Mouse (Mus musculus) embryonic stem cell, embryonic (primary cell): ENCODE measurements around the gene Ano1.

ENCODE experiments used
- CTCF ChIA-PET, 4 experiments: fragments of 300-600 bp in 2 of 4; fragments of 350-600 bp in 2 of 4; sonication (Branson Sonifier 250); formaldehyde crosslinking; loops; one replicate each; lab custom pipeline; 2022; ENCODE audit warnings: inconsistent platforms in 2 of 4; lab: Charles Lee
- POLR2A ChIA-PET, 4 experiments: fragments of 300-600 bp in 2 of 4; fragments of 350-600 bp in 2 of 4; sonication (Branson Sonifier 250); formaldehyde crosslinking; loops; one replicate each; lab custom pipeline; 2022; ENCODE audit warnings: antibody characterized with exemption in 4 of 4, inconsistent platforms in 1 of 4; lab: Charles Lee

The Ano1 gene

DNA sequence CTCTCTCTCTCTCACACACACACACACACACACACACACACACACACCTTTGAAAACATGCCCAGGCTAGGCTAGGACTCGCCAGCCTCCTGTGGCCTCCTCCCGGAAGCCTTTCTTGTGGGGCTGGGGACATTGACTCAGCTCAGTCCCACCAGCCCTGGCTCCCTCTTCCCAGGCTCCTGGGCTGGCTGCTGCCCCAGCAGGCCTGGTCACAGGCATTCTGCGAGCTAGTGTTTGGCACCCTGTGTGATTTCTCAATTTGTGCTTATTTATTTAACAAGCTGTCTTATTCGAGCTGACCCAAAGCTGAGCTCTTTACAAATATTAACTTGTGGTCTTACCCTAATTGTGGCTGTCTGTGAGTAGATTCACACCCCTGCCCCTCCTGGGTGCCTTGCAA, 66.8 kb downstream of the Ano1 start:
- POLR2A ChIA-PET = interaction anchor here in 1 of 4 experiments (0.6 to 0.9 kb wide), 2 partner anchors 8 to 30 kb away, joined by 3 read pairs; no protein-coding TSS in a partner anchor
- CTCF ChIA-PET = interaction anchor here in 2 of 4 experiments (0.6 kb wide), 2 partner anchors 211 to 913 kb away, joined by 4 to 5 read pairs; no protein-coding TSS in a partner anchor

- ChIA-PET CTCF (no interaction called here), POLR2A (interaction anchor here in 1 of 4 experiments (0.9 kb wide), 1 partner anchor 8 kb away, joined by 3 read pairs; no protein-coding TSS in a partner anchor)
These were observed 67.3 kb downstream of the Ano1 start for GRCm38 (mm10) chr7:144684467-144684866.

DNA sequence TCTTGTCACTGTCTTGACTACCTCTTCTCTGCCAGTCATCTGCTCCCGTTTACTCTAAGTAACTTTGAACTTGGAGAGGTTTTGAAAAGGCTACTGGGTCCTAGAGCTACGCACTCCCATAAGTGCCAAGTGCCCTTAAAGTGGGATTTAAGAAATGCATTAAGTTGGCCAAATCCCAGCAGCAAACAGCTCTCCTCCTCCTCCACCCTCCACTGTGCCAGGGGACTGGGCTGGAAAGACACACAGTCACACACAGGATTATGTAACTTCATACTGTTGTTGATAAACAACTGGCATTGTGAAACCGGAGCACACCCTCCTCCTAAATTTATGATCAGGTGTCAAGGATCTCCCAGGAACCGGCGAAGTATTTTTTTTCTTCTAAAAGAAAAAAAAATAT, 71.7 kb downstream of the Ano1 start:
- CTCF ChIA-PET = interaction anchor here in 1 of 4 experiments (1.0 kb wide), 1 partner anchor 96 kb away, joined by 3 read pairs; no protein-coding TSS in a partner anchor
- POLR2A ChIA-PET = interaction anchor here in 1 of 4 experiments (0.6 kb wide), 1 partner anchor 12 kb away, joined by 3 read pairs; no protein-coding TSS in a partner anchor

- ChIA-PET POLR2A (no interaction called here), CTCF (interaction anchor here in 2 of 4 experiments (0.6 to 1.4 kb wide), 2 partner anchors 97 to 471 kb away, joined by 4 read pairs; no protein-coding TSS in a partner anchor)
These were observed 73.3 kb downstream of the Ano1 start for GRCm38 (mm10) chr7:144678241-144679030.

DNA sequence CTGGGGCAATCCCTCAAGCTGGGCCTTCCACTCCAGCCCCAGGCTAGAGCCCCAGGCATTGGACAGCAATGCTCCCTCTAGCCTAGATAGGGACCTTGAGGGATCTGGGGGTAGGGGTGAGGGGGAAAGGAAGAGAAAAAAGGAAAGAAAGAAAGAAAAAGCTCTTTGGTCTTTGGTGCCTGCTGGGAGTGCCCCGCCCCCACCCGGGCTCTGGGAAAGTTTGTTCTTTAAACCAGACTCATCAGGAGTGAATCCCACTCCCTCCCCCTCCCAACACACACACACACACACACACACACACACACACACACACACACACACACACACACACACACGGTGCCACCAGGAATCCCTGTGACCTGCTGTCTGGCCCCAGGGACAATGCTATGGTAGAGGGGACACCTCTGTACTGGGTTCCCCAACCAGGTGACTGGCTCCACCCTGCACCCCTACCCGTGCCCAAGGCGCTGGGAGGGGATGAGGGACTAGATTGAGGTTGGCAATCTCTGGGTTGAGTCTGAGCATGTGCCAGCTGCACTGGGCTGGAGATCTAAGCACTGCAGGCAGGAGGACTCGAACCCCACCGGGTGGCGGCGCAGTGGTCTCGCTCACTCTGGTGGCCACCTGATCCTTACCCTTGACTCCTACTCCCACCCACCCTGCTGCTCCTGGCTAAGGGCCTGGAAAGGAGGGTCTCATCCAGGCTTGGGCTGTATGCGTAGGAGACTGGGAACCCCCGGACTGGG, 74.3 kb downstream of the Ano1 start:
- ChIA-PET CTCF (interaction anchor here (0.5 to 1.4 kb wide), 11 partner anchors 11 to 621 kb away, joined by 3 to 8 read pairs (median 3); no protein-coding TSS in a partner anchor), POLR2A (interaction anchor here in 1 of 4 experiments (0.6 to 1.8 kb wide), 5 partner anchors 8 to 90 kb away, joined by 3 to 5 read pairs (median 3); no protein-coding TSS in a partner anchor)

GRCm38 (mm10) chr7:144675632-144676031, 76.1 kb downstream of the Ano1 start:
- CTCF ChIA-PET = interaction anchor here in 1 of 4 experiments (1.4 kb wide), 1 partner anchor 21 kb away, joined by 4 read pairs; no protein-coding TSS in a partner anchor
- POLR2A ChIA-PET = no interaction called here

DNA sequence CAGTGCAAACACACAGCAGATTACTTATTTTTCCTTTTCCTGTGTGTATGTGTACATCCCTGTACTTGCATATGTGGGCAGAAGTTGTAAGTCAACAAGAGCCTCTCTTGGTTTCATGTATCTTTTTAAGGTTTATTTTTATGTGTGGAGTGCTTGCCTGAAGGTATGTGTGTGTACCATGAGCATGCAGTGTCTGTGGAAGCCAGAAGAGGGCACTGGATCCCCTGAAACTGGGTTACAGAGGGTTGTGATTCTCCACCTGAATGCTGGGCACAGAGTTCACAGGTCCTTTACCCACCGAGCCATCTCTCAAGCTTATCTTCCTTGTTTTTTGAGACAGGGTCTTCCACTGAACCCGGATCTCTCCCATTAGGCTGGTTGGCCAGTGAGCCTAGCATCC, 81.9 kb downstream of the Ano1 start:
- ChIA-PET POLR2A (no interaction called here), CTCF (interaction anchor here in 3 of 4 experiments (0.6 to 1.6 kb wide), 4 partner anchors 106 to 568 kb away, joined by 3 to 8 read pairs (median 4); no protein-coding TSS in a partner anchor)

DNA sequence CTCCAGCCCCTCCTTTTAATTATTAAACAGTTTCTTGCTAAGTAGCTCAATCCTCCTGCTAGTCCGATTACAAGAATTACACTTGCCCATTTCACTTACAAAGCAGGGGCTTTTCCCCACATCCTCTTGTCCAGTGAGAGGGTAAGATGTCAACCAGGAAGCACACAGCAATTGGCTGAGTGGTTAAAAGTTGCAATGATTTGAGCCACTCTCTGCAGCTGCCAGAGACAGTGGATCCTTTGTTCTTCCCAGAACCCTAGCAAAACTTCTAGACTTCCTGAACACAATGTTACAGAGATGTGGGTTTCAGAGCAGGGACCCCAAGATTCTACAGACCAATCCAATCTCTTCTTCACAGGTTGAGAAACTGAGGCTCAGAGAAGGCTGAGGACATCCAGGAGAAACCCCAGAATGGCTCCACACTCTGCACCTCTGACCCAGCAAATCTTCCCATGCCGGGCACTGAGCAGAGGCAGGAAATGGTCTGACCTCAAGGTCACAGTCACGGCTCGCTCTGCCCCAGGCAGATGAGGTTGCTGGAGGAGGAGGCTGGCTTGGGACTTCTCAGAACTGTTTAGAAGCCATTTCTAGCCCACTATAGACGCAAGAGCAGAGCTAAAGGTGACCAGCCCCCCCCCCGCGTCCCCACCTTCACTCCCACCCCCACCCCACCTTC, 83.0 kb downstream of the Ano1 start:
- ChIA-PET POLR2A (no interaction called here), CTCF (interaction anchor here (0.5 to 2.1 kb wide), 8 partner anchors 12 to 238 kb away, joined by 3 to 10 read pairs (median 3); no protein-coding TSS in a partner anchor)

GRCm38 (mm10) chr7:144667091-144667490, 84.7 kb downstream of the Ano1 start:
- POLR2A ChIA-PET = interaction anchor here in 1 of 4 experiments (0.7 kb wide), 1 partner anchor 130 kb away, joined by 3 read pairs; no protein-coding TSS in a partner anchor
- CTCF ChIA-PET = interaction anchor here (0.7 to 2.1 kb wide), 8 partner anchors 11 to 976 kb away, joined by 3 to 10 read pairs (median 4); no protein-coding TSS in a partner anchor

GRCm38 (mm10) chr7:144665585-144665984, 86.2 kb downstream of the Ano1 start:
- POLR2A ChIA-PET = no interaction called here
- CTCF ChIA-PET = interaction anchor here in 3 of 4 experiments (0.7 to 1.5 kb wide), 4 partner anchors 9 to 110 kb away, joined by 3 to 4 read pairs (median 3); no protein-coding TSS in a partner anchor

- POLR2A ChIA-PET = interaction anchor here in 1 of 4 experiments (1.1 kb wide), 1 partner anchor 68 kb away, joined by 5 read pairs; no protein-coding TSS in a partner anchor
- CTCF ChIA-PET = interaction anchor here in 1 of 4 experiments (0.6 kb wide), 1 partner anchor 834 kb away, joined by 6 read pairs; no protein-coding TSS in a partner anchor
These were observed 88.2 kb downstream of the Ano1 start for GRCm38 (mm10) chr7:144663566-144663965.

DNA sequence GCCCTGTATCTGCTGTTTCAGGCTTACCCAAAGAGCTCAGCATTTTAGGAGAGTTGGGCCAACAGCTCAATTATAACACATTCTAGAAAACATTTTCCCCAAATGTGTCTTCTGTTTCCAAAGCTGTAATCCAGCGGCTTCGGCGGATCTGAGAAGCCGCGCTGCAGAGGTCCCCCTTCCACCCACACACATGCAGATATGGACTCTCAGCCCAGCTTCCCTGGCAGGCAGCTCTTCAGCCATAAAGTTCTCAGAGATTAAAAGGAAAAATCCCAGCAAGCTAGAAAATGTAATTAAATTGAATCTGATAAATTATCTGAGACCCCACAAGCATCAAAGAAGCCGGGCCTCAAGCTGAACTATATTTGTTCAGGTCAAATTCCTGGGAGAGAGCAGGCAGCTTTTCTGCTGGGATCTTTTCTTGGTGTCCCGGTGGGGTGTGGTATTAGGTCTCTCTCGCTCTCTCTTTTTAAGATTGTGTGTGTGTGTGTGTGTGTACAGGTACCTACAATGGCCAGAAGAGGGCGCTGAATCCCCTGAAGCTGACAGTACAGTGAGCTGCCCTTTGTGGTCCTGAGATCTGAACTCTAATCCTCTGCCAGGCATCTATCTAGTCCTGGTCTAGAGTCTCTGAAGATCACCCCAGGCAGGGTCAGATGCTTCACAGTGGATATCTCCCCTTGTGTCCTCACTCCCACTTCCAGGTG, 95.4 kb downstream of the Ano1 start:
- ChIA-PET CTCF (interaction anchor here (0.5 to 1.8 kb wide), 18 partner anchors 9 to 677 kb away, joined by 3 to 15 read pairs (median 4); no protein-coding TSS in a partner anchor), POLR2A (interaction anchor here in 1 of 4 experiments (0.6 kb wide), 1 partner anchor 476 kb away, joined by 4 read pairs; no protein-coding TSS in a partner anchor)

GRCm38 (mm10) chr7:144653681-144654425, 97.9 kb downstream of the Ano1 start:
- POLR2A ChIA-PET = no interaction called here
- CTCF ChIA-PET = interaction anchor here in 1 of 4 experiments (1.1 kb wide), 1 partner anchor 26 kb away, joined by 3 read pairs; no protein-coding TSS in a partner anchor

DNA sequence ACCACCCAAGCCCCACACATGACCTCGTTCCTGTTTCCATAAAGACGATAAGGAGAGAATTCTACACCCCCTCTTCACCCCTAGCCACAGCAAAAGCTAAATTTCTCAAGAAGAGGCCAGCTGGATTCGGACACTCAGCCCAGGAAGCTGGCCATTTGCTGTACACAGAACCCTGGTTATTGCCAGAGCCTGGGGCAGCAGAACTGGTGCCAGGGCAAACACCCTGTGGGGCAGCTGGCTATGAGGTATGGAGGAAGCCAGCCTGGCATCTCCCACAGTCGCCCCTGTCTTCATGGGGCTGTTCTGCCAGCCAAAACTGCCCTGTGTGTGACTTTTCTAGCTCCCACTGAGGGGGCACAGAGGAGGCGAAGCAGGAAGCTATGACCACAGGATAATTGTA, 104.2 kb downstream of the Ano1 start:
- ChIA-PET CTCF (interaction anchor here in 2 of 4 experiments (1.2 to 1.6 kb wide), 3 partner anchors 9 to 260 kb away, joined by 3 to 6 read pairs (median 6); no protein-coding TSS in a partner anchor), POLR2A (no interaction called here)

- ChIA-PET CTCF (interaction anchor here in 1 of 4 experiments (0.6 to 1.1 kb wide), 2 partner anchors 13 to 56 kb away, joined by 3 to 5 read pairs; no protein-coding TSS in a partner anchor), POLR2A (no interaction called here)
These were observed 111.0 kb downstream of the Ano1 start for GRCm38 (mm10) chr7:144640817-144641216.

GRCm38 (mm10) chr7:144636000-144636399, 115.8 kb downstream of the Ano1 start:
- CTCF ChIA-PET = interaction anchor here in 3 of 4 experiments (0.6 to 1.2 kb wide), 3 partner anchors 21 to 393 kb away, joined by 3 to 6 read pairs (median 5); no protein-coding TSS in a partner anchor
- POLR2A ChIA-PET = no interaction called here
